Mouse (Mus musculus) neural tube, embryonic 15.5 days (tissue): ENCODE data around the gene Ccs. TPM values are rescaled to one million over a fixed set of nuclear protein-coding genes. Genes with fewer than 3 reads are reported as not detected.
"Not testable (repeated sequence)": the region's sequence is repeated elsewhere in the genome, so short reads cannot be mapped to it uniquely, and the experiment has no call there.

ENCODE experiments used
- ATAC-seq: fragments of 200-750 bp; cut with Nextera tagmentation; 2 replicates; pipeline ENCODE4 v1.8.0; 2017; ENCODE audit warnings: mild to moderate bottlenecking, moderate TSS enrichment, moderate library complexity; ENCODE audit not compliant: low FRiP score
- H3K27ac ChIP-seq: fragments of 300-500 bp; sonication (generic); replicated peaks from 2 replicates; pipeline ENCODE4 v1.5.1; 2015; ENCODE audit warnings: mild to moderate bottlenecking, inconsistent platforms
- H3K27me3 ChIP-seq: fragments of 300-500 bp; sonication (generic); replicated peaks from 2 replicates; pipeline ENCODE4 v1.6.1; 2015; ENCODE audit warnings: inconsistent platforms
- H3K36me3 ChIP-seq: fragments of 300-500 bp; sonication (generic); 2 replicates; pipeline ENCODE4 v1.6.1; 2015; ENCODE audit warnings: inconsistent platforms
- H3K4me1 ChIP-seq: fragments of 300-500 bp; sonication (generic); 2 replicates; pipeline ENCODE4 v1.6.1; 2015; ENCODE audit warnings: inconsistent platforms
- H3K4me2 ChIP-seq: fragments of 300-500 bp; sonication (generic); 2 replicates; pipeline ENCODE4 v1.6.1; 2015; ENCODE audit warnings: inconsistent platforms, mild to moderate bottlenecking, moderate library complexity
- H3K4me3 ChIP-seq: fragments of 300-500 bp; sonication (generic); replicated peaks from 2 replicates; pipeline ENCODE4 v1.5.1; 2015; ENCODE audit warnings: mild to moderate bottlenecking, inconsistent platforms
- H3K9ac ChIP-seq: fragments of 300-500 bp; sonication (generic); replicated peaks from 2 replicates; pipeline ENCODE4 v1.6.1; 2015; ENCODE audit warnings: mild to moderate bottlenecking, inconsistent platforms
- H3K9me3 ChIP-seq: fragments of 300-500 bp; sonication (generic); replicated peaks from 2 replicates; pipeline ENCODE4 v1.6.1; 2016; ENCODE audit warnings: inconsistent platforms
- WGBS: fragments of 180-500 bp; shearing (Covaris S2); methylation state at CpG from one replicate; pipeline ENCODE4 v1.1.7; 2015; ENCODE audit warnings: mixed read lengths; 5-methylcytosine and 5-hydroxymethylcytosine counted together
- polyA plus RNA-seq: library from polyadenylated mRNA; unstranded; fragments of >200 nt; fragmentation: Nextera tagmentation; extraction: Ambion mirVana; gene quantifications from 2 replicates; pipeline ENCODE4 v1.2.1, GENCODE M21; 2015

Ccs gene
- 42.4 and 47.9 TPM in 2 replicates for polyA plus RNA-seq

DNA sequence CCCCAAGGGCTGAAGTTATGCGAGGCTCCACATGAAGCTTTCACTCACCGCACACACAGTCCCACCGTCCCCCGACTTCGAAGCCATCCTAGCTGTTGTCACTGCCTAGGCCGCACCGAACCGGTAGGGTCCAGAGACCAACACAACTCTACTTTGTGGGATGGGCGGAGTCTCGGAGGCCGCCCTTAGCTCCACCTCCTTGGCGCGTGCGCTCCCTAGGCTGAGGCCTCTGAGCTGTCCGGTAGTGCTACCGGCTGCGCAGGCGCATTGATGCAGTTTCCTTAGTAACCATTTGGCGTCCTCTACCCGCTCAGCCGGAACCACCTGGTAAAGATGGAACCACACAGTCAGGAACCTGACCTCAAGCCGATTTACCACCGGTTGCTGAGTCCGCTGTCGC lies at the start of gene Ccs, which contains the start of gene Ccdc87:
Ccs (minus strand) TSS at position 184 of the 400 bp plus-strand sequence.
Ccdc87 (plus strand) TSS at position 218 of the 400 bp plus-strand sequence.
- ATAC-seq: peak; percentile 99
- Histone ChIP-seq H3K36me3 (no peaks in the 10 kb centered on the region), H3K4me2 (peak within 1 kb of the TSS; percentile 97), H3K27ac (no peak within 1 kb of the TSS; the same call in 1 of the 2 replicates), H3K9me3 (no peaks in the 10 kb centered on the region), H3K27me3 (peaks cover 24% of the 10 kb centered on the region), H3K9ac (peak within 1 kb of the TSS; percentile 52), H3K4me1 (peaks cover 22% of the 10 kb centered on the region), H3K4me3 (peak within 1 kb of the TSS; percentile 60)
- whole genome bisulfite sequencing: under 1% methylated on average over 25 of the region's 25 CpGs

GRCm38 (mm10) chr19:4883961-4884360 lies 44.8 kb upstream of the Ccs start:
- peaks cover 13% of the 10 kb centered on the region for H3K4me1 ChIP-seq
- 87% methylated on average over 4 of the region's 4 CpGs for WGBS
- no peaks in the 10 kb centered on the region for H3K9me3 ChIP-seq
- H3K9ac ChIP-seq: no peak overlapping the region
- H3K36me3 ChIP-seq: no peaks in the 10 kb centered on the region
- ATAC-seq: no peak
- no peaks in the 10 kb centered on the region for H3K27me3 ChIP-seq
- no peak overlapping the region for H3K27ac ChIP-seq
- no peak overlapping the region for H3K4me2 ChIP-seq
- no peak overlapping the region for H3K4me3 ChIP-seq

DNA sequence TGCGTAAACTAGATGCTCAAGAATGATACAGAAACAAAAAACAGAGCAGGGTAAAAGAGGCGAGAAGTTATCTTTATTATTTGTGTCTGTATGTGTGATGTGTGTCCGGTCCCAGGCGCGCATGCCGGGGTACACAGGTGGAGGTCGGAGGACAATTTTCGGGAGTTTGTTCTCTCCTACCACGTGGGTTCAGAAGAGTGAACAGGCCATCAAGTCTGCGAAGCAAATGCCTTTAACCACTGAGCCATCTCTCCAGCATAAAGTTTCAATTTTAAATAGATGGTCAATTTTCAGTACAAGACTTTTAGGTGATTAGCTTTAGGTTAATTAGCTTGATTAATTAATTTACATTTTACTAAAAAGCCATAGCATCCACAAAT lies 40.2 kb upstream of the Ccs start:
- no peak for ATAC-seq
- Histone ChIP-seq H3K4me1 (peaks cover 23% of the 10 kb centered on the region), H3K4me2 (peak overlapping the region; percentile 93), H3K9me3 (no peaks in the 10 kb centered on the region), H3K36me3 (no peaks in the 10 kb centered on the region), H3K27ac (peak overlapping the region; percentile 84; the same call in 1 of the 2 replicates), H3K9ac (peak overlapping the region; percentile 91), H3K27me3 (no peaks in the 10 kb centered on the region), H3K4me3 (peak overlapping the region; percentile 98)
- 68% methylated on average over 10 of the region's 10 CpGs for WGBS

GRCm38 (mm10) chr19:4878405-4879323 lies 39.5 kb upstream of the Ccs start, which contains the start of gene Zdhhc24:
Gene Zdhhc24, plus strand, starts transcription at chr19:4878668.
- WGBS: 2% methylated on average over 52 of the region's 52 CpGs
- no peaks in the 10 kb centered on the region for H3K36me3 ChIP-seq
- H3K4me2 ChIP-seq: peak within 1 kb of the TSS; percentile 93
- H3K27ac ChIP-seq: peak within 1 kb of the TSS; percentile 84
- no peaks in the 10 kb centered on the region for H3K27me3 ChIP-seq
- peak within 1 kb of the TSS; percentile 98 for H3K4me3 ChIP-seq
- peak within 1 kb of the TSS; percentile 91 for H3K9ac ChIP-seq
- peak; percentile 98 for ATAC-seq
- peaks cover 23% of the 10 kb centered on the region for H3K4me1 ChIP-seq
- H3K9me3 ChIP-seq: no peaks in the 10 kb centered on the region

GRCm38 (mm10) chr19:4877785-4878184 lies 38.7 kb upstream of the Ccs start, which contains the start of gene Actn3:
Gene Actn3, minus strand, starts transcription at chr19:4877909.
- Histone ChIP-seq H3K4me3 (peak within 1 kb of the TSS; percentile 98), H3K9ac (peak within 1 kb of the TSS; percentile 91), H3K27ac (peak within 1 kb of the TSS; percentile 84), H3K4me1 (peaks cover 23% of the 10 kb centered on the region), H3K36me3 (no peaks in the 10 kb centered on the region), H3K9me3 (no peaks in the 10 kb centered on the region), H3K4me2 (peak within 1 kb of the TSS; percentile 93), H3K27me3 (no peaks in the 10 kb centered on the region)
- 6% methylated on average over 17 of the region's 17 CpGs for WGBS
- no peak for ATAC-seq

- no peak for ATAC-seq
- H3K27me3 ChIP-seq: no peaks in the 10 kb centered on the region
- H3K27ac ChIP-seq: no peak overlapping the region
- no peak overlapping the region for H3K4me3 ChIP-seq
- peaks cover 23% of the 10 kb centered on the region for H3K4me1 ChIP-seq
- no peak overlapping the region for H3K4me2 ChIP-seq
- H3K9ac ChIP-seq: no peak overlapping the region
- H3K9me3 ChIP-seq: no peaks in the 10 kb centered on the region
- WGBS: 67% methylated on average over 3 of the region's 3 CpGs
- H3K36me3 ChIP-seq: no peaks in the 10 kb centered on the region
Measured at GRCm38 (mm10) chr19:4876755-4877154, 37.6 kb upstream of the Ccs start.

- Histone ChIP-seq H3K27ac (no peak overlapping the region), H3K9me3 (no peaks in the 10 kb centered on the region), H3K4me1 (peaks cover 23% of the 10 kb centered on the region), H3K27me3 (no peaks in the 10 kb centered on the region), H3K36me3 (no peaks in the 10 kb centered on the region), H3K9ac (no peak overlapping the region), H3K4me2 (no peak overlapping the region), H3K4me3 (no peak overlapping the region)
- no peak for ATAC-seq
- WGBS: 71% methylated on average over 3 of the region's 4 CpGs
Measured at GRCm38 (mm10) chr19:4876241-4876640, 37.1 kb upstream of the Ccs start.

GRCm38 (mm10) chr19:4874613-4875012 lies 35.5 kb upstream of the Ccs start:
- not testable (repeated sequence) for H3K4me2 ChIP-seq, H3K9me3 ChIP-seq, H3K27me3 ChIP-seq, H3K4me3 ChIP-seq, H3K27ac ChIP-seq, ATAC-seq, H3K9ac ChIP-seq, H3K36me3 ChIP-seq
- 75% methylated on average over 1 of the region's 1 CpGs for WGBS
- H3K4me1 ChIP-seq: peaks cover 15% of the 10 kb centered on the region

- H3K27ac ChIP-seq: no peak overlapping the region
- no peak overlapping the region for H3K4me3 ChIP-seq
- no peak overlapping the region for H3K9ac ChIP-seq
- H3K4me1 ChIP-seq: 0 out of 2 replicates have a peak, but pooled peaks cover 5% of the 10 kb centered on the region
- H3K4me2 ChIP-seq: peak overlapping the region; percentile 40
- no peak for ATAC-seq
- peaks cover 16% of the 10 kb centered on the region for H3K36me3 ChIP-seq
- WGBS: 7% methylated on average over 17 of the region's 17 CpGs
- H3K27me3 ChIP-seq: no peaks in the 10 kb centered on the region
- no peaks in the 10 kb centered on the region for H3K9me3 ChIP-seq
Measured at GRCm38 (mm10) chr19:4865147-4865546, 26.0 kb upstream of the Ccs start.

DNA sequence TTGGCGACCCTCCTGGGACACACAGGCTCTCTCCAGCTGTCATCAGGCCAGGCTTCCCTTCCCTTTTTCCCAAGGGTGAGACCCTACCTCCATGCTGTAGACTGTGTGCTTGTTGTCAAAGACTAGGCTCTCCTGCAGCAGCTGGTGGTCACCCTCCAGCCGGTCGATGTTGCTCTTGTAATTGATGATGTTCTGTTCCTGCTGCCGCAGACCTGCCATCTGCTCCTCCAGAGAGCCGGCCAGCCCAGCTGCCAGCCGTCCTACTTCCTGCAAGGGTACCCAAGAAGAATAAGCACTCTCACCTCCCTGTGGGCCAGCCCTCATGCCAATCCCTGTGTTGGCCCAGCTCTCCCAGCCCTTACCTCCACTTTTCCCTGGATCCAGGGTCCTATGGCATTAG lies 23.9 kb upstream of the Ccs start:
- 0 out of 2 replicates have a peak, but pooled peaks cover 5% of the 10 kb centered on the region for H3K4me1 ChIP-seq
- ATAC-seq: no peak
- H3K4me3 ChIP-seq: no peak overlapping the region
- peaks cover 30% of the 10 kb centered on the region for H3K36me3 ChIP-seq
- H3K9ac ChIP-seq: no peak overlapping the region
- H3K27me3 ChIP-seq: no peaks in the 10 kb centered on the region
- no peak overlapping the region for H3K4me2 ChIP-seq
- H3K9me3 ChIP-seq: no peaks in the 10 kb centered on the region
- WGBS: 41% methylated on average over 6 of the region's 6 CpGs
- no peak overlapping the region for H3K27ac ChIP-seq

- H3K4me1 ChIP-seq: peaks cover 17% of the 10 kb centered on the region
- no peak overlapping the region for H3K27ac ChIP-seq
- H3K4me3 ChIP-seq: no peak overlapping the region
- ATAC-seq: no peak
- no peaks in the 10 kb centered on the region for H3K9me3 ChIP-seq
- WGBS: 69% methylated on average over 6 of the region's 6 CpGs
- peaks cover 38% of the 10 kb centered on the region for H3K36me3 ChIP-seq
- no peaks in the 10 kb centered on the region for H3K27me3 ChIP-seq
- H3K9ac ChIP-seq: no peak overlapping the region
- no peak overlapping the region for H3K4me2 ChIP-seq
Measured at GRCm38 (mm10) chr19:4859081-4859480, 19.9 kb upstream of the Ccs start.

- peak overlapping the region; percentile 98 for H3K4me2 ChIP-seq
- H3K9me3 ChIP-seq: no peaks in the 10 kb centered on the region
- H3K4me1 ChIP-seq: peaks cover 17% of the 10 kb centered on the region
- H3K27me3 ChIP-seq: no peaks in the 10 kb centered on the region
- H3K9ac ChIP-seq: 0 out of 2 replicates have a peak overlapping the region, but pooled peaks have one; percentile 23
- peaks cover 30% of the 10 kb centered on the region for H3K36me3 ChIP-seq
- WGBS: 85% methylated on average over 4 of the region's 4 CpGs
- ATAC-seq: no peak
- H3K4me3 ChIP-seq: peak overlapping the region; percentile 76
- no peak overlapping the region for H3K27ac ChIP-seq
Measured at GRCm38 (mm10) chr19:4855951-4856350, 16.8 kb upstream of the Ccs start.
